Mouse (Mus musculus) brain, embryonic 18.5 days (tissue): ENCODE measurements around the gene Vwa3b.

Source experiments
- DNase-seq: peaks from one replicate; pipeline ENCODE4 v3.0.0-alpha.2; 2012; ENCODE audit warnings: low read depth, low spot score

The Vwa3b gene

GRCm38 (mm10) chr1:37011626-37012209 lies 14.7 kb upstream of the Vwa3b start:
- no peak for DNase-seq

- DNase-seq = no peak
Observed at GRCm38 (mm10) chr1:37013006-37013405, 13.4 kb upstream of the Vwa3b start.

- no peak for DNase-seq
Observed at GRCm38 (mm10) chr1:37013687-37014086, 12.7 kb upstream of the Vwa3b start.

- no peak for DNase-seq
Observed at GRCm38 (mm10) chr1:37019017-37019416, 7.4 kb upstream of the Vwa3b start.

- DNase-seq = no peak
Observed at GRCm38 (mm10) chr1:37022704-37023103, 3.7 kb upstream of the Vwa3b start.

- no peak for DNase-seq
Observed at GRCm38 (mm10) chr1:37024736-37025135, 1.7 kb upstream of the Vwa3b start.

GRCm38 (mm10) chr1:37025376-37025775 lies 1.0 kb upstream of the Vwa3b start:
- no peak for DNase-seq

- no peak for DNase-seq
Observed at GRCm38 (mm10) chr1:37026866-37027265, 470 bp downstream of the Vwa3b start.

- DNase-seq = no peak
Observed at GRCm38 (mm10) chr1:37028439-37029153, 2.2 kb downstream of the Vwa3b start.

GRCm38 (mm10) chr1:37029154-37029907 lies 2.9 kb downstream of the Vwa3b start:
- peak; percentile 60 for DNase-seq

GRCm38 (mm10) chr1:37029942-37030341 lies 3.5 kb downstream of the Vwa3b start:
- DNase-seq = no peak

- DNase-seq = no peak
Observed at GRCm38 (mm10) chr1:37030693-37031092, 4.3 kb downstream of the Vwa3b start.

GRCm38 (mm10) chr1:37035879-37036278 lies 9.5 kb downstream of the Vwa3b start:
- DNase-seq = no peak

- no peak for DNase-seq
Observed at GRCm38 (mm10) chr1:37041126-37041525, 14.7 kb downstream of the Vwa3b start.

GRCm38 (mm10) chr1:37041856-37042255 lies 15.5 kb downstream of the Vwa3b start:
- no peak for DNase-seq

GRCm38 (mm10) chr1:37042769-37043168 lies 16.4 kb downstream of the Vwa3b start:
- DNase-seq = no peak

GRCm38 (mm10) chr1:37043196-37043595 lies 16.8 kb downstream of the Vwa3b start:
- no peak for DNase-seq

GRCm38 (mm10) chr1:37045472-37045871 lies 19.1 kb downstream of the Vwa3b start:
- no peak for DNase-seq

- no peak for DNase-seq
Observed at GRCm38 (mm10) chr1:37049159-37049558, 22.8 kb downstream of the Vwa3b start.

GRCm38 (mm10) chr1:37053691-37054090 lies 27.3 kb downstream of the Vwa3b start:
- DNase-seq = no peak

GRCm38 (mm10) chr1:37056831-37057561 lies 30.6 kb downstream of the Vwa3b start:
- no peak for DNase-seq

- no peak for DNase-seq
Observed at GRCm38 (mm10) chr1:37060856-37061255, 34.5 kb downstream of the Vwa3b start.
